Comparison of ENCODE assay signal across 8 mouse cellular contexts in the genomic region with DNA sequence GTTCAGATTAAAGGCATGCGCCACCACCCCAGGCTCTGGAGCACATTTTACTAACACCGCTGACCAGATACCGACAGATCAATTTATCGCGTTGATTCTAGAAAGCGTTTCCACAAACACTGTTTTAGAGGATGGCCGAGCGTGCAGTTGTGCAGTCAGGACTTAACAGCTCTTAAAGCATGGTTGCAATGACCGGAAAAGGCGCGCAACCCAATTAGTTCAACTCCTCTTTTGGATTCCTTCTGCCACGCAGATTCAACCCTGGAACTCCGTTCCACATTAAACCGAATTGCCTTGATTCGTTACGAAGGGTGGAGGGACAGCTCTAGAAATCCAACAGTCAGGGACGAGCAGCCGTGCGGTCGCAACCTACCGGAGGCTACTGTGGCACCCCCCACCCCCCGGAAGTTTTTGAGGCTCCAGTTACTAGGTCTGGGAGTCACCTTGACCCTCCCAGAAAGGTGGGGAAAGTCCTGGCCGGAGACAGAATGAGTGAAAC. TPM values are rescaled to one million over a fixed set of nuclear protein-coding genes. Genes with fewer than 3 reads are reported as not detected.
DNase-seq lines count a peak whose midpoint lies in the region; ATAC-seq and TF ChIP-seq lines count a peak whose summit lies in the region.

No protein-coding gene starts in this region.

- H3K9me3 ChIP-seq in heart, embryonic 14.5 days (ENCODE audit: control insufficient read depth, low read length) = no peaks in the 10 kb centered on the region
- H3K9me3 ChIP-seq in E14TG2a.4 (ENCODE audit: low read length) = no peaks in the 10 kb centered on the region
- no peaks in the 10 kb centered on the region for H3K9me3 ChIP-seq in limb, embryonic 15.5 days
- H3K9me3 ChIP-seq in neural tube, embryonic 12.5 days = no peaks in the 10 kb centered on the region

- H3K4me2 ChIP-seq in heart, embryonic 14.5 days (ENCODE audit: low read length) = peak overlapping the region; percentile 77
- peak overlapping the region; percentile 68 for H3K4me2 ChIP-seq in limb, embryonic 15.5 days
- H3K4me2 ChIP-seq in neural tube, embryonic 12.5 days (replicated peaks) = peak overlapping the region; percentile 81

- H3K27me3 ChIP-seq in heart, embryonic 14.5 days (ENCODE audit: control insufficient read depth, insufficient read depth, low read length) = no peaks in the 10 kb centered on the region
- H3K27me3 ChIP-seq in E14TG2a.4 (ENCODE audit: insufficient read depth, low read length) = no peaks in the 10 kb centered on the region
- H3K27me3 ChIP-seq in limb, embryonic 15.5 days = no peaks in the 10 kb centered on the region
- H3K27me3 ChIP-seq in neural tube, embryonic 12.5 days (replicated peaks) = no peaks in the 10 kb centered on the region

- ATAC-seq in heart, embryonic 14.5 days (ENCODE audit: insufficient number of reproducible peaks, insufficient read depth, low FRiP score, low read depth) = peak; percentile 74
- peak; percentile 58 for ATAC-seq in limb, embryonic 15.5 days (ENCODE audit: insufficient number of reproducible peaks, low FRiP score, low TSS enrichment, low read depth)
- ATAC-seq in neural tube, embryonic 12.5 days (ENCODE audit: low FRiP score, low read depth) = peak; percentile 73

- no peak for TF ChIP-seq CTCF in E14TG2a.4 (conservative IDR thresholded peaks at IDR 0.05; ENCODE audit: low read length)

- no peaks in the 10 kb centered on the region; the same call in 1 of the 2 replicates for H3K36me3 ChIP-seq in heart, embryonic 14.5 days (ENCODE audit: control insufficient read depth, insufficient read depth, low read length)
- H3K36me3 ChIP-seq in E14TG2a.4 (ENCODE audit: insufficient read depth, low read length) = peaks cover 39% of the 10 kb centered on the region
- no peaks in the 10 kb centered on the region for H3K36me3 ChIP-seq in limb, embryonic 15.5 days
- no peaks in the 10 kb centered on the region for H3K36me3 ChIP-seq in neural tube, embryonic 12.5 days

- under 1% methylated on average over 23 of the region's 23 CpGs for WGBS in heart, embryonic 14.5 days
- under 1% methylated on average over 23 of the region's 23 CpGs for WGBS in limb, embryonic 15.5 days
- WGBS in neural tube, embryonic 12.5 days = under 1% methylated on average over 23 of the region's 23 CpGs

- DNase-seq in heart, adult 11 months = no peak
- DNase-seq in c-Kit-positive CD71-positive TER-119-negative erythroid progenitor cells, embryonic 14.5 days (ENCODE audit: low read depth) = peak; percentile 35
- DNase-seq in frontal cortex, postnatal 25 days (ENCODE audit: low spot score in 2 of 2) = peak; percentile 7 to 9
- no peak for DNase-seq in cerebellum, adult 11-12 months

- H3K4me3 ChIP-seq in heart, embryonic 14.5 days (ENCODE audit: control insufficient read depth in 1 of 2, insufficient read depth in 1 of 2, low read depth in 1 of 2, low read length in 2 of 2) = peak overlapping the region; percentile 68 to 100
- peak overlapping the region; percentile 100 for H3K4me3 ChIP-seq in E14TG2a.4 (replicated peaks; ENCODE audit: low read length)
- H3K4me3 ChIP-seq in limb, embryonic 15.5 days = peak overlapping the region; percentile 98
- H3K4me3 ChIP-seq in neural tube, embryonic 12.5 days = peak overlapping the region; percentile 99

- H3K4me1 ChIP-seq in heart, embryonic 14.5 days (ENCODE audit: control insufficient read depth in 2 of 2, insufficient read depth in 2 of 2, low read length in 2 of 2) = peaks cover 0 to 17% of the 10 kb centered on the region in 2 experiments; a peak in 2 of 4 replicates
- H3K4me1 ChIP-seq in E14TG2a.4 (replicated peaks; ENCODE audit: low read depth, low read length) = peaks cover 33% of the 10 kb centered on the region
- peaks cover 6% of the 10 kb centered on the region for H3K4me1 ChIP-seq in limb, embryonic 15.5 days
- H3K4me1 ChIP-seq in neural tube, embryonic 12.5 days = peaks cover 10% of the 10 kb centered on the region

- peak overlapping the region; percentile 79 for H3K9ac ChIP-seq in heart, embryonic 14.5 days (ENCODE audit: low read length)
- peak overlapping the region; percentile 39; the same call in 1 of the 2 replicates for H3K9ac ChIP-seq in limb, embryonic 15.5 days
- H3K9ac ChIP-seq in neural tube, embryonic 12.5 days = peak overlapping the region; percentile 97

- peak overlapping the region; percentile 91 to 99 for H3K27ac ChIP-seq in heart, embryonic 14.5 days (replicated peaks in 1 of 2; ENCODE audit: control insufficient read depth in 1 of 2, insufficient read depth in 1 of 2, low read depth in 2 of 2, low read length in 2 of 2)
- H3K27ac ChIP-seq in limb, embryonic 15.5 days = peak overlapping the region; percentile 93
- no peak overlapping the region for H3K27ac ChIP-seq in neural tube, embryonic 12.5 days

RNA-seq across cellular contexts. Expression of a gene that starts 28.2 kb away (rescaled TPM):
- polyA plus RNA-seq in heart, embryonic 14.5 days (2014; fragmentation: Nextera tagmentation; extraction: Ambion mirVana) = 361 and 372 TPM in 2 replicates
- 381 and 399 TPM in 2 replicates for polyA plus RNA-seq in limb, embryonic 15.5 days (2015; fragmentation: Nextera tagmentation; extraction: Ambion mirVana)
- polyA plus RNA-seq in neural tube, embryonic 12.5 days (2016; fragmentation: Nextera tagmentation; extraction: Ambion mirVana) = 428 and 429 TPM in 2 replicates

Comparison
In these comparisons a context has a peak if more than half of its experiments do, and no peak if none do; other contexts are left out.
1. H3K9ac ChIP-seq: peak in every context shown above with its lines; median percentile 97 in neural tube, embryonic 12.5 days; 79 in heart, embryonic 14.5 days; 39 in limb, embryonic 15.5 days.
2. DNase-seq: peak in c-Kit-positive CD71-positive TER-119-negative erythroid progenitor cells, embryonic 14.5 days (single experiment) and frontal cortex, postnatal 25 days (2 of 2); none in heart, adult 11 months (single experiment) and cerebellum, adult 11-12 months (single experiment).
3. Peak in every context shown above with its lines, with median percentiles within 50 percentile points of each other: ATAC-seq, H3K4me2 ChIP-seq and H3K4me3 ChIP-seq.